Mouse (Mus musculus) embryonic facial prominence, embryonic 10.5 days (tissue): Measurements from ENCODE around the gene Dpy19l3. TPM values are rescaled to one million over a fixed set of nuclear protein-coding genes. Genes with fewer than 3 reads are reported as not detected.

Source experiments
- DNase-seq: peaks from one replicate; pipeline ENCODE4 v3.0.0-alpha.2; 2017; ENCODE audit warnings: low spot score
- H3K27ac ChIP-seq: fragments of 300-500 bp; sonication (generic); replicated peaks from 2 replicates; pipeline ENCODE4 v1.5.1; 2016; ENCODE audit warnings: mild to moderate bottlenecking
- H3K27me3 ChIP-seq: fragments of 300-500 bp; sonication (generic); replicated peaks from 2 replicates; pipeline ENCODE4 v1.6.1; 2016; ENCODE audit warnings: low read depth, mild to moderate bottlenecking; ENCODE audit not compliant: poor library complexity, severe bottlenecking
- H3K36me3 ChIP-seq: fragments of 300-500 bp; sonication (generic); replicated peaks from 2 replicates; pipeline ENCODE4 v1.6.1; 2016; ENCODE audit warnings: mild to moderate bottlenecking, moderate library complexity
- H3K4me1 ChIP-seq: fragments of 300-500 bp; sonication (generic); 2 replicates; pipeline ENCODE4 v1.6.1; 2016
- H3K4me3 ChIP-seq: fragments of 300-500 bp; sonication (generic); 2 replicates; pipeline ENCODE4 v1.5.1; 2016; ENCODE audit warnings: mild to moderate bottlenecking, moderate library complexity
- H3K9me3 ChIP-seq: fragments of 300-500 bp; sonication (generic); 2 replicates; pipeline ENCODE4 v1.6.1; 2016; ENCODE audit warnings: mild to moderate bottlenecking
- WGBS: fragments of 180-500 bp; shearing (Covaris S2); methylation state at CpG from one replicate; pipeline ENCODE4 v1.1.7; 2016; 5-methylcytosine and 5-hydroxymethylcytosine counted together
- polyA plus RNA-seq: library from polyadenylated mRNA; unstranded; fragments of >200 nt; fragmentation: Nextera tagmentation; extraction: Ambion mirVana; gene quantifications from 2 replicates; pipeline ENCODE4 v1.2.1, GENCODE M21; 2016

The Dpy19l3 gene
- polyA plus RNA-seq, 1 experiment from 2014 or later, result 30.6 TPM

GRCm38 (mm10) chr7:35668066-35669041 lies 85.9 kb downstream of the Dpy19l3 start:
- H3K27ac ChIP-seq, result peak overlapping the region; percentile 70
- H3K36me3 ChIP-seq, result no peaks in the 10 kb centered on the region
- H3K27me3 ChIP-seq, result no peaks in the 10 kb centered on the region
- DNase-seq, result peak; percentile 51
- H3K4me1 ChIP-seq, result peaks cover 26% of the 10 kb centered on the region
- H3K9me3 ChIP-seq, result no peaks in the 10 kb centered on the region
- WGBS, result 41% methylated on average over 18 of the region's 18 CpGs
- no peak overlapping the region for H3K4me3 ChIP-seq

GRCm38 (mm10) chr7:35663790-35664376 lies 90.4 kb downstream of the Dpy19l3 start:
- Histone ChIP-seq H3K4me3 (no peak overlapping the region), H3K27me3 (no peaks in the 10 kb centered on the region), H3K9me3 (no peaks in the 10 kb centered on the region), H3K4me1 (peaks cover 25% of the 10 kb centered on the region), H3K36me3 (no peaks in the 10 kb centered on the region), H3K27ac (no peak overlapping the region)
- whole genome bisulfite sequencing, result 53% methylated on average over 16 of the region's 16 CpGs
- no peak for DNase-seq

DNA sequence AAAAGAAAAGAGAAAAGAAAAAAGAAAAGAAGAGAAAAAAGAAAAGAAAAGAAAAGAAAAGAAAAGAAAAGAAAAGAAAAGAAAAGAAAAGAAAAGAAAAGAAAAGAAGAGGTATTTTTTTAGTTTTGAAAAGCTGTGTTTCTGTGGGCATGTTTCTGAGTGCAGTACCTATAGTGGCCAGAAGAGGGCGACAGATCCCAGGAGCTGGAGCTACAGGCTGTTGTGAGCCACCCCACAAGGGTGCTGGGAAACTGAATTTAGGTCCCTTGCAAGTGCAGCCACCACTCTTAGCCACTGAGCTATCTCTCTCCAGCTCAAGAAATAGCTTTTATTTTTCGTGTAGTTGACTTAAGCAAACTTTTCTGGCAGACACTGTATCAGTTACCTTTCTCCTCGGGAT lies 95.1 kb downstream of the Dpy19l3 start:
- DNase-seq, result peak; percentile 36
- Histone ChIP-seq H3K27me3 (no peaks in the 10 kb centered on the region), H3K4me1 (peaks cover 9% of the 10 kb centered on the region), H3K27ac (no peak overlapping the region), H3K9me3 (no peaks in the 10 kb centered on the region), H3K4me3 (no peak overlapping the region), H3K36me3 (no peaks in the 10 kb centered on the region)
- 62% methylated on average over 3 of the region's 3 CpGs for WGBS

- Histone ChIP-seq H3K9me3 (no peaks in the 10 kb centered on the region), H3K4me3 (no peak overlapping the region), H3K4me1 (no peaks in the 10 kb centered on the region), H3K27me3 (no peaks in the 10 kb centered on the region), H3K36me3 (no peaks in the 10 kb centered on the region), H3K27ac (no peak overlapping the region)
- WGBS, result 48% methylated on average over 6 of the region's 6 CpGs
- no peak for DNase-seq
Observed at GRCm38 (mm10) chr7:35657829-35658228, 96.4 kb downstream of the Dpy19l3 start.

GRCm38 (mm10) chr7:35651583-35652270 lies 102.5 kb downstream of the Dpy19l3 start:
- no peaks in the 10 kb centered on the region for H3K27me3 ChIP-seq

DNA sequence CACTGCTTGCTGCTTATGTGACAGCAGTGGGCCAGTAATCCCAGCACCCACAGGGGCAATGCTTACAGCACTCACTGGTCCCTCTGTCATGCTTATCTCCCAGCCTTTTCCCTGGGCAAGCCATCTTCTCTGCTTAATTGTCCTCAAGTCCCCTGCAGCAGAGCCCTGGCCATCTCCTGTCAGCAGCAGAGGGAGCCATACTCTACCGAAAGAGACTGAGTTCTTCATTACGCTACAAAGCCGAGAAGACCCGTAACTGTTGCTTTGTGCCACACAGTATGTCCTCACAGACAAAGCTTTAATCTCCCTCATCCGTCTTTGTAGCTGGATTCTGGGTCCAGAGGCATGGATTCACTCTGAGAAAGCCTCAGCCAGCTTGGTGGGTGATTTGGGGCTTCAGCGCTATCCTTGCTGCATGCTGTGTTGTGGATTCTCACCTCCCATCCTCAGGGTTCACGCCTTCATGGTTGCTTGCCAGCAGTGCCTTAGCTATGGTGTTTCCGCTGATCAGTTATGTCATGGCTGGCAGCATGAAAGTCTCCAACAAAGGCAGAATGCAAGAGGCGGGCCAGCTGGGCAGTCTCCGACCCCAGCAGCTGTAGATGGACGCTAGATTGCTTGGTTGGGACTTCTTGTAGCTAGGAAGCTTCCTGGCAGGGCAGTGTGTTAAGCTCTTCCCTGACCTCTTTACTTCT lies 103.4 kb downstream of the Dpy19l3 start:
- Histone ChIP-seq H3K36me3 (no peaks in the 10 kb centered on the region), H3K27me3 (no peaks in the 10 kb centered on the region), H3K27ac (no peak overlapping the region), H3K9me3 (0 out of 2 replicates have a peak, but pooled peaks cover 3% of the 10 kb centered on the region), H3K4me1 (peaks cover 7% of the 10 kb centered on the region; the same call in 1 of the 2 replicates), H3K4me3 (no peak overlapping the region)
- WGBS, result 81% methylated on average over 11 of the region's 11 CpGs
- DNase-seq, result no peak

More at GRCm38 (mm10) chr7:35651583-35652270, 102.5 kb downstream of the Dpy19l3 start:
- no peaks in the 10 kb centered on the region for H3K36me3 ChIP-seq
- DNase-seq, result no peak
- peaks cover 4% of the 10 kb centered on the region; the same call in 1 of the 2 replicates for H3K4me1 ChIP-seq
- 0 out of 2 replicates have a peak, but pooled peaks cover 3% of the 10 kb centered on the region for H3K9me3 ChIP-seq
- no peak overlapping the region for H3K4me3 ChIP-seq
- no peak overlapping the region for H3K27ac ChIP-seq
- 83% methylated on average over 10 of the region's 10 CpGs for WGBS

- Histone ChIP-seq H3K4me1 (peaks cover 7% of the 10 kb centered on the region; the same call in 1 of the 2 replicates), H3K4me3 (no peak overlapping the region), H3K27ac (no peak overlapping the region), H3K9me3 (0 out of 2 replicates have a peak, but pooled peaks cover 3% of the 10 kb centered on the region), H3K36me3 (peaks cover 17% of the 10 kb centered on the region), H3K27me3 (no peaks in the 10 kb centered on the region)
- 60% methylated on average over 3 of the region's 3 CpGs for WGBS
- DNase-seq, result no peak
Observed at GRCm38 (mm10) chr7:35649071-35649470, 105.2 kb downstream of the Dpy19l3 start.

GRCm38 (mm10) chr7:35648239-35649069 lies 105.8 kb downstream of the Dpy19l3 start:
- 74% methylated on average over 9 of the region's 9 CpGs for WGBS
- Histone ChIP-seq H3K4me1 (peaks cover 7% of the 10 kb centered on the region; the same call in 1 of the 2 replicates), H3K4me3 (no peak overlapping the region), H3K36me3 (peaks cover 24% of the 10 kb centered on the region), H3K27me3 (no peaks in the 10 kb centered on the region), H3K9me3 (0 out of 2 replicates have a peak, but pooled peaks cover 3% of the 10 kb centered on the region), H3K27ac (no peak overlapping the region)
- DNase-seq, result no peak

DNA sequence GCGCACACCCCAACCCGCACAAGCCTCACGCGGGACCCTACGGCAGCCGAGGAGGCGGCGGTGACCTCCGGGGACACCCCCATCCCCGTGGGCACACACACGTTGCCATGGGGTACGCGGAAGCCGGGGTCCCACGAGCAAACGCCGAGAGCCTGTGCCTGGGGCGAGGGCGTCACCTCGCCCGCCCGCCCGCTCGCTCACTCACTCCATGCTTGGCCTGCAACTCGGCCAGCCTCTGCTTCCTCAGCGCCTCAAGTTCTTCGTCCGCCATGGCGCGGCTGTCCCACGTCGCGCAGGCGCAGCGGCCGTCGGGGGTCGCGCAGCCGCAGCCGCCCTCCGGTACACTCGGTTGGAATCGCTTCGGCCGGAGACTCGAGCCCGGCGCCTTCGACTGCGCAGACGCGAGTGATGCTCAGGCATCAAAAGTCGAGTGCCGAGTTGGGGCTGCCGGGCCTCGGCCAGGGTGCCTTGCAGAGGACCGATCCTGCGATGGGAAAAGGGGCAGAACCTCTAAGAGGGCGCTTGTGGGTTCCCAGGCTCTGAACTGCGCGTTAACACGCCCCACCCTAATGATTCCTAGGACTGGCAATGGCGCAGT lies 107.1 kb downstream of the Dpy19l3 start, which contains the start of gene Pdcd5:
Pdcd5 (minus strand) TSS at position 421 of the 598 bp plus-strand sequence.
- peak within 1 kb of the TSS; percentile 93 for H3K27ac ChIP-seq
- H3K4me3 ChIP-seq, result peak within 1 kb of the TSS; percentile 99
- peaks cover 7% of the 10 kb centered on the region; the same call in 1 of the 2 replicates for H3K4me1 ChIP-seq
- DNase-seq, result peak; percentile 97
- under 1% methylated on average over 64 of the region's 64 CpGs for WGBS
- H3K27me3 ChIP-seq, result no peaks in the 10 kb centered on the region
- 0 out of 2 replicates have a peak, but pooled peaks cover 3% of the 10 kb centered on the region for H3K9me3 ChIP-seq
- H3K36me3 ChIP-seq, result peaks cover 36% of the 10 kb centered on the region

- Histone ChIP-seq H3K27ac (peak overlapping the region; percentile 93), H3K9me3 (no peaks in the 10 kb centered on the region), H3K4me3 (peak overlapping the region; percentile 99), H3K36me3 (peaks cover 43% of the 10 kb centered on the region), H3K4me1 (peaks cover 7% of the 10 kb centered on the region; the same call in 1 of the 2 replicates), H3K27me3 (no peaks in the 10 kb centered on the region)
- 12% methylated on average over 34 of the region's 34 CpGs for WGBS
- peak; percentile 59 for DNase-seq
Observed at GRCm38 (mm10) chr7:35646317-35647081, 107.8 kb downstream of the Dpy19l3 start.
